Mouse (Mus musculus) left cerebral cortex, adult 2 months (tissue): ENCODE data around the gene Tpt1. TPM values are rescaled to one million over a fixed set of nuclear protein-coding genes. Genes with fewer than 3 reads are reported as not detected.

ENCODE experiments used
- DNase-seq, 2 experiments: peaks; one replicate each; pipeline ENCODE4 v3.0.0; 2021 to 2022; ENCODE audit warnings: low spot score in 2 of 2, mixed read lengths in 1 of 2; ENCODE audit errors: extremely low spot score in 1 of 2
- H3K27ac ChIP-seq: fragments of 200-600 bp; 2 replicates; pipeline ENCODE4 v1.8.1; 2022
- H3K4me3 ChIP-seq: fragments of 200-600 bp; 2 replicates; pipeline ENCODE4 v1.8.1; 2022
- CTCF ChIP-seq: fragments of 200-600 bp; IDR thresholded peaks from 2 replicates; pipeline ENCODE4 v1.8.1; 2022; ENCODE audit warnings: antibody characterized with exemption, mild to moderate bottlenecking, moderate library complexity
- intact Hi-C: fragments of 180-260 bp; cut with DNase I; formaldehyde crosslinking; loops from one replicate; pipeline ENCODE4 v1.15.1; 2025
- total RNA-seq, 2 experiments: library from RNA; stranded (reverse); gene quantifications; 2 replicates each; pipeline ENCODE4 v1.2.3; 2021

The Tpt1 gene
- total RNA-seq, 2 experiments from 2014 or later: 975 to 978 TPM

DNA sequence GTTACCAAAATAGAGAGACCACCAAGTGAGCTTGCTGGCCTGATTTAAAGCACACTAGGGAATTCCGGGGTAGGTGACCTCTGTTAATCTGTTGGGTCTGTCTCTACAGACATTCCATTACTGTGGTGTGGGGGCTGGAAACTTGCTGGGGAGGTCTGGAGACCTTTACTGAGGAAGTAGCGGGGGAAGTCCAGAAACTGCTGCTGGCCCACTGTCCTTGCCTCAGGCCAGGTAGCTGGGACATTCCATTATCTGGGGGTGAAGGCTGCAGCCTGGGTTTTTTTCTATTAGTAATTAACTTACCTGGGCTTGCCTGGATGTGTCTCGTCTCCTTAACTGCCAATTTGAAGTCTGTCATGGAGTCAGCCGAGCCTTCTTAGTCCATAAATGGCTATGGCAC lies 37.0 kb downstream of the Tpt1 start:
- Histone ChIP-seq H3K4me3 (no peak overlapping the region), H3K27ac (no peak overlapping the region)
- intact Hi-C loops: no loop called here
- TF ChIP-seq CTCF: no peak
- no peak for DNase-seq

DNA sequence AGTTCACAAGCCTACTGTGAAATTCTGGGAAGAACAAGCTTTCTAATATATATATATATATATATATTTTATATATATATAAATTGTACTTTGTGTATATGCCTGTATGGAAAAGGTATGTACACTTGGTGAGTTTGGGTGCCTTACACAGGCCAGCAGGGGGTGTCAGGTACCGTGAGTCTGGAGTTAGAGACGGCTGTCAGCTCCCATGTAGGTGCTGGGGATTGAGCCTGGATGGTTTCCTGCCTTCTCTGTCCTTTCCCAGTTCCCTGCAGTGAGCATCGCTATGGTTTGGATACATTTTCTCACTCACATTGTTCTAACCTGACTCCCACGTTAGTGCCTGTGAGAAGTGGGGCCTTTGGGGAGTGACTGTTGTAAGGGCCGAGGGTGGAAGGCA lies 38.4 kb downstream of the Tpt1 start:
- DNase-seq: no peak
- no peak for TF ChIP-seq CTCF
- H3K27ac ChIP-seq: no peak overlapping the region
- H3K4me3 ChIP-seq: no peak overlapping the region
- intact Hi-C loops: no loop called here

DNA sequence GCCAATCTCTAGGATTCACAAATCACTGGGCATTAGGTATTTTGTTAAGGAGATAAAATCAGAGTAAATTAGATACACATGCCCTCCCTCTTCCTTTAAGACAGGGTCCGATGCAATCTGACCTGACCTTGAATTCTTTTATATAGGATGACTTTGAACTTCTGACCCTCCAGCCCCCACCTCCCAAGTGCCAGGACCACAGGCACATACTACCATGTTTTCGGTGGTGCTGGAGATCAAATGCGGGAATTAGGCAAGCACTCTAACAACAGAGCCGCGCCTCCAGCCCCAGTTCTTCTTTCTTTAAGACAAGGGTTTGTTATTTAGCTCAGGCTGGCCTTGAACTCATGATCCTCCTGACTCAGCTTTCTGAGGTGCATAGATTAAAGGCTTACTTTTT lies 39.0 kb downstream of the Tpt1 start:
- Histone ChIP-seq H3K27ac (no peak overlapping the region), H3K4me3 (no peak overlapping the region)
- no peak for TF ChIP-seq CTCF
- DNase-seq: no peak
- intact Hi-C loops: no loop called here

DNA sequence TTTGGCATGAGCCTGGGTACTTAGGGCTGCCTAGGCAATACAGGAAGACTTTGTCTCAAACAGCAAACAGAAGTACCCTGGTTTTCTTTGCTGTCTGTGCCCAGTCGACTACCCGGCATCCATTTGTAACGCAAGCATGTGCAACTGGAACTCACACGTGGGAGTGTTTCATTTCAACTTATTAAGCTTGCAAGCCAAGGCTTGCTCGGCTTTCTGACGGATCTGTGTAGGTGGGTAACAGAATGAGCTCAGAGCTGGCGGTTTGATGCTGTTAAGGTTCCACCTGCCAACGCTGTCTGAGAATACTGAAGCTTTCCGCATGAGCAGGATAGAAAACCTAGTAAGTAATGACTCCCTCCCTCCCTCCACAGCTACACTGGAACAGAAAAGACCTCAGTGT lies 47.2 kb downstream of the Tpt1 start:
- intact Hi-C loops: loop anchor here (10.0 kb wide), 1 partner anchor 583 kb away; no protein-coding TSS in a partner anchor

More for the DNA sequence above, 47.2 kb downstream of the Tpt1 start:
- Histone ChIP-seq H3K27ac (peak overlapping the region; percentile 71), H3K4me3 (no peak overlapping the region)
- no peak for TF ChIP-seq CTCF
- DNase-seq: peak; percentile 59 to 76

Other genes starting within 250 kb of the Tpt1 start
- gene Erich6b, start 202.8 kb upstream of the Tpt1 start, total RNA-seq: not detected
- gene Cog3, start 90.6 kb upstream of the Tpt1 start, total RNA-seq: 10 to 100 TPM; 25.3 to 26.0 TPM
- gene Slc25a30, start 58.1 kb upstream of the Tpt1 start, total RNA-seq: 10 to 100 TPM; 10.6 to 12.2 TPM
- gene Kctd4, start 109.9 kb downstream of the Tpt1 start, total RNA-seq: 10 to 100 TPM; 18.6 to 19.7 TPM
- 10 to 100 TPM; 14.8 to 15.5 TPM for gene Gtf2f2, start 165.8 kb downstream of the Tpt1 start, total RNA-seq